Mouse (Mus musculus) E14TG2a.4 (cell line): Measurements from ENCODE around the gene Omt2a.
"Not testable (repeated sequence)": the region's sequence is repeated elsewhere in the genome, so short reads cannot be mapped to it uniquely, and the experiment has no call there.

ENCODE experiments used
- CTCF ChIP-seq: conservative IDR thresholded peaks from 2 replicates; pipeline ENCODE4 v1.5.1; 2014; ENCODE audit warnings: low read length
- NANOG ChIP-seq: IDR thresholded peaks from 2 replicates; pipeline ENCODE4 v1.6.1; 2014; ENCODE audit warnings: borderline replicate concordance, low read length, mixed read lengths
- POU5F1 ChIP-seq: IDR thresholded peaks from 2 replicates; pipeline ENCODE4 v1.6.1; 2014; ENCODE audit warnings: low read length, borderline replicate concordance

- not testable (repeated sequence) for TF ChIP-seq CTCF, POU5F1, NANOG
Measured at GRCm38 (mm10) chr9:78327289-78327688, 12.7 kb upstream of the Omt2a start, which contains the start of gene Omt2b.
